ENCODE assay signal across 34 mouse cellular contexts in genomic region chr14:118375641-118376040, GRCm38 (mm10).
"Had no signal": no experiment of that assay in that cellular context is flagged by ENCODE, and none has a peak within 500 bp of the region (broad histone marks: within the 10 kb centered on the region; RNA-seq: fewer than 3 reads in every experiment).

No protein-coding gene starts in this region.

- H3K27ac ChIP-seq: heart, embryonic 10.5 days; heart, embryonic 13.5 days; heart, embryonic 15.5 days; hindbrain, embryonic 10.5 days; hindbrain, embryonic 12.5 days; hindbrain, embryonic 13.5 days; hindbrain, embryonic 14.5 days; hindbrain, embryonic 15.5 days; hindbrain, postnatal 0 days; intestine, embryonic 15.5 days; kidney, embryonic 15.5 days; kidney, postnatal 0 days; layer of hippocampus, adult 2 months had no signal

- H3K9me3 ChIP-seq: heart, embryonic 10.5 days; heart, embryonic 12.5 days; heart, embryonic 13.5 days; heart, embryonic 15.5 days; hindbrain, embryonic 10.5 days; hindbrain, embryonic 12.5 days; hindbrain, embryonic 13.5 days; hindbrain, embryonic 15.5 days; intestine, embryonic 15.5 days; kidney, embryonic 15.5 days had no signal

- H3K9ac ChIP-seq: heart, embryonic 12.5 days; heart, embryonic 13.5 days; heart, embryonic 15.5 days; hindbrain, embryonic 12.5 days; hindbrain, embryonic 13.5 days; hindbrain, embryonic 14.5 days; hindbrain, embryonic 15.5 days; intestine, embryonic 15.5 days; kidney, embryonic 15.5 days had no signal

- H3K4me2 ChIP-seq: heart, embryonic 11.5 days; heart, embryonic 12.5 days; heart, embryonic 13.5 days; heart, embryonic 15.5 days; hindbrain, embryonic 12.5 days; hindbrain, embryonic 13.5 days; hindbrain, embryonic 14.5 days; hindbrain, embryonic 15.5 days; intestine, embryonic 15.5 days; kidney, embryonic 15.5 days had no signal

- H3K27me3 ChIP-seq: heart, embryonic 12.5 days; heart, embryonic 15.5 days; hindbrain, embryonic 12.5 days; intestine, embryonic 15.5 days had no signal

- ATAC-seq: hindbrain, embryonic 16.5 days; hindbrain, postnatal 0 days; inflammation-experienced regulatory T-cells, adult 6 months; intestine, embryonic 15.5 days; intestine, embryonic 16.5 days; intestine, postnatal 0 days had no signal

- H3K4me1 ChIP-seq: heart, embryonic 10.5 days; heart, embryonic 12.5 days; heart, embryonic 13.5 days; heart, embryonic 15.5 days; hindbrain, embryonic 12.5 days; hindbrain, embryonic 13.5 days; hindbrain, embryonic 15.5 days; intestine, embryonic 15.5 days; kidney, embryonic 15.5 days had no signal

- H3K4me3 ChIP-seq: heart, embryonic 10.5 days; heart, embryonic 12.5 days; heart, embryonic 13.5 days; heart, embryonic 15.5 days; hindbrain, embryonic 10.5 days; hindbrain, embryonic 12.5 days; hindbrain, embryonic 13.5 days; hindbrain, embryonic 15.5 days; intestine, embryonic 15.5 days; kidney, embryonic 15.5 days; layer of hippocampus, adult 2 months had no signal

- DNase-seq: heart, postnatal 10 days; heart, postnatal 14 days; heart, postnatal 36 days; heart, postnatal 4 days; kidney, adult 11 months; kidney, adult 18-20 months; kidney, adult 2 months; kidney, adult 8-10 months; kidney, adult 9 months; kidney, postnatal 10 days; kidney, postnatal 25 days; kidney, postnatal 36 days; kidney, postnatal 4 days; layer of hippocampus, adult 9-11 months; layer of hippocampus, postnatal 36 days had no signal

- H3K36me3 ChIP-seq: heart, embryonic 10.5 days; heart, embryonic 12.5 days; heart, embryonic 13.5 days; heart, embryonic 15.5 days; hindbrain, embryonic 10.5 days; hindbrain, embryonic 12.5 days; hindbrain, embryonic 13.5 days; hindbrain, embryonic 15.5 days; intestine, embryonic 15.5 days; kidney, embryonic 15.5 days had no signal
